Mouse (Mus musculus) colon, adult 2 months (tissue): ENCODE measurements around the gene Knl1. TPM values are rescaled to one million over a fixed set of nuclear protein-coding genes. Genes with fewer than 3 reads are reported as not detected.

Experiments used
- polyA plus RNA-seq: library from polyadenylated mRNA; depleted of rRNA; stranded (reverse); fragments of >200 nt; gene quantifications from 2 replicates; pipeline ENCODE4 v1.2.3, GENCODE M21; 2012; rRNA removed

Gene Knl1
- 0.27 and 0.31 TPM in 2 replicates for polyA plus RNA-seq

DNA sequence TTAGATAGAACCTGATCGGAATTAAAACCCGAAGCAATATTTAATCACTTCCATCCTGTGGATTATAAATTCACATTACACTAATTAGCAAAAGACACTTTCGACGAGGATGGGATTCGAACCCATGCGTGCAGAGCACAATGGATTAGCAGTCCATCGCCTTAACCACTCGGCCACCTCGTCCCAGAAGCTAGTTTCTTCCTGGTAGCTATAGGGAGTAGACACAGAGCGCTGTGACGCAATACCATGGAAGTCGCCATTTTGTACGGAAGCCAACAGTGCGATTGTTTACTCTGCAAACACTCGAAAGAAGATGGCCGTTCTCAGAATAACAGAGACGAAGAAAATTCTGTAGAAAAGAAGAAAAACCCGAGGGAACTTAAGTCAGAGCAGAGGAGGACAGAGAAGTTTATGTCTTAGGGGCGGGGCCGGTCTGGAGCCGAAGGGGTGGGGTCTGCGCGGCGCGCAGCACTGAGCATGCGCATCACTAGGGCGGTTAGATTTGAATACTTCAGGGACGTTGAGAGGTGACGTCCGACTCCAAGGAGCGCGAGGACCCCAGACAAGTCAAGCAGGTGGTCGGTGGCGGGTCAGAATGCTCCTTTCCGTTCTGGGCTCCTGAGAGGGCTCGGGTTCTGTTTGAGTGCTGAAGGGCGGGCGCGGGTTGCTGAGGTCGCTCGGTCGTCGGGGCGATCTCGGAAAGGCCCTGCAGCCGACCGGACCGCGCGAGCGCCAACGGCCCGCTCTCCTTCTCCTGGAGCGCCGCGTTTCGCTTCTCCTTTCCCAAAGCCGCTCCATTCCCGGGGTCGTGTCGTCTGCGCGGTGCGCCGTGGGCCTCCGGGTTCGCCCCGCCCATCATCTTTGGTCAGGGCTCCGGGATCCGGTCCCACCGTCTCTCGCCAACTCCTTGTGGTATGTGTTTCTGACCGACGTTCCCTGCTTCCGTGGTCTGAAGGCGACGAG lies at the start of gene Knl1:
Knl1 (plus strand) TSS at position 471 of the 963 bp plus-strand sequence.

DNA sequence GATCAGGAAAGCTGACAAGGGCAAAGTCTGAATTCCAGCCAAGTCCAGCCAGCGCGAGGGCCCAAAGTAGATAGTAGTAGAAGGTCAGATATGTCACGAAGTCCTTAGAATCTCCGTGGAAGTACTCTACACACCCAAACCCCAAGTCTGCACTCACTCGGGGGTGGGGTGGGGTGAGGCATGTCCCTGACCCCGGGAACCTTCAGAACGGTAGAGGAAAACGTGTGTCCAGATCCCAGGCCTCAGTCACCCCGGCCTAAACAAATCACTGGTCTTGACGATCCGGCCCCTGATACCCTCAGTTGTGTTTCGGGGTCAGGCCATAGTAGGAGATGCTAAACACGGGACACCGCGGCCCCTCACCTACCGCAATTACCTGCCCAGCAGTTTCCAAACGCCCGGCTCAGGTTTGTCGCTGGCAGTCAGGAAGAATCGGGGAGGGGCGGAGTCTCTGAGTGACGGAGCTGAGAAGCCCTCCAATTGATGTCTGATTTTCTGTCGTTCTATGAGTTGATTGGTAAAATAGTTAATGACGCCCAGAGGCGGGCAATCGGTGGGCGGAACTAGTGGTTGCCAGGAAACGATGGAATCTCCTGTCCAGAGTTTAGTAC lies 17.9 kb upstream of the Knl1 start, which contains the start of gene Ccdc32:
Ccdc32 (minus strand) TSS at position 453 of the 611 bp plus-strand sequence.

DNA sequence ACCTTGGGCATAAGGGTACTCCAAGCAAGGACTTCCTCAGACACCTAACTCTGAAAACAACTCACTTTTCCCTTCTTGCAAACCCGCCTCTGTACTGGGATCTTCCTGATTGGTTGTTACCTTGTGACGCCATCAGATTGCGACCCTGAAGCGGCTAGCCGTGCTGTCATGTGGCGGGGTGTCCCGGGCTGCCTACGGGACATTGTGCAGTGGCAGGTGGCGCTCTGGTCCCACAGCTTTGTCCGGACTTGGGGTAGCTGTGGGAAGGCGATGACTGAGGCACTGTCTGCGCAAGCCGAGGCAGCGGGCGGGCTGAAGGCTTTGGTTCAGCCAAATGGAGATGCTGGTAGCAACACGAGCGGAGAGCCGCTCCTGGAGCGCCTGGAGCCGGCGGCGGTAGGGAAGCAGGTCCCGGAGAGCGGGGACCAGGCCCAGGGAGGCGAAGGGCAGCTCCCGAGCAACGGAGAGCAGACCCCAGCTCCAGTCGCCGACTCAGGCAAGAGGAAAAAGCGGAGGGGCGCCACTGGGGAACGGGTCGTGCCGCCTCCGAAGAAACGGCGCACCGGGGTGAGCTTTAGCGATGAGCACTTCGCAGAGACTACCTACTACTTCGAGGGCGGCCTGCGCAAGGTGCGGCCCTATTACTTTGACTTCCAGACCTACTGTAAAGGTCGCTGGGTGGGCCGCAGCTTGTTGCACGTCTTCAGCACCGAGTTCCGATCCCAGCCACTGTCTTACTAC lies 12.1 kb upstream of the Knl1 start, which contains the start of gene Rpusd2:
Rpusd2 (plus strand) TSS at position 135 of the 741 bp plus-strand sequence.

DNA sequence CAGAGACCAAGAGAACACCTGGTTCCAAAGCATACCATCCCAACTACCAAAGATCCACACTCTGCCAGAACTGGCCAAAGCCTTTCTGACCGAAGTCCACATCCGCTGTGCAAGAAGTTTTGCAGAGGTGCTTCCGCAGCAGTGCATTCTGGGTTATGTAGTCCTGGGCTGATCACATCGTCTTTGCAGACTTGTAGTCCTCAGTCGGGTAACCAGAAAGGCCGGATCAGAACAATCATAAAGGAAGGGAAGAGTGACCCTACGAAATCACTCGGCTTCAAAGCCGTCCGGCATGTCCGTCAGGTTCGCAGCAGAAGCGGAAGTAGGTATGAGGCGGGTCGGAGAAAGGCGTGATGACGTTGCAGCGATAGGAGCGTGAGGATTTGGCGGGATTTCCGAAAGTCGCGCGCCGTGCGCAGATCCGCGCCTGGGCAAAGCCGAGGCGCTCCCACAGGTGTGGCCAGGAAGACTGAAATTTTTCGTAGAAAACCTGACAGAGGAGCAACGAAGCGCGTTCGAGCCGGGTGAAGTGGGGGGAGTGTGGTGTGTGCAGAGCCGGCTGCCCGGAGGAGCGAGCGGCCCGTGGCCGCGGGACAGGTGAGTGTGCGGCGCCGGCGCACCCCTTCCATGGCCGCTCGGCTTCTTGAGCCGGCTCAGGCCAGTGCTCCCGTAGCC lies 65.7 kb downstream of the Knl1 start, which contains the start of gene Rad51:
Rad51 (plus strand) TSS at position 356 of the 675 bp plus-strand sequence.

Other genes starting within 250 kb of the Knl1 start
- 4.5 and 5.5 TPM in 2 replicates for gene Knstrn, start 233.1 kb upstream of the Knl1 start, polyA plus RNA-seq
- 43.7 and 57.2 TPM in 2 replicates for gene Ivd, start 185.2 kb upstream of the Knl1 start, polyA plus RNA-seq
- gene Bahd1, start 146.7 kb upstream of the Knl1 start, polyA plus RNA-seq = 27.5 and 31.1 TPM in 2 replicates
- gene Chst14, start 120.6 kb upstream of the Knl1 start, polyA plus RNA-seq = 7.2 and 7.6 TPM in 2 replicates
- gene Ccdc32, start 17.7 kb upstream of the Knl1 start, polyA plus RNA-seq = 12.2 and 16.1 TPM in 2 replicates
- gene Rpusd2, start 12.3 kb upstream of the Knl1 start, polyA plus RNA-seq = 3.6 and 3.7 TPM in 2 replicates
- 4.4 and 5.0 TPM in 2 replicates for gene Rad51, start 65.7 kb downstream of the Knl1 start, polyA plus RNA-seq
- gene Rmdn3, start 109.9 kb downstream of the Knl1 start, polyA plus RNA-seq = 26.5 and 34.7 TPM in 2 replicates
- 15.7 and 18.9 TPM in 2 replicates for gene Gchfr, start 120.7 kb downstream of the Knl1 start, polyA plus RNA-seq
- gene Gm14137, start 127.4 kb downstream of the Knl1 start, polyA plus RNA-seq = 0.47 and 0.71 TPM in 2 replicates
- gene Zfyve19, start 161.5 kb downstream of the Knl1 start, polyA plus RNA-seq = 42.7 and 54.3 TPM in 2 replicates
- 2.9 and 3.2 TPM in 2 replicates for gene Dnajc17, start 161.7 kb downstream of the Knl1 start, polyA plus RNA-seq
- 144 and 175 TPM in 2 replicates for gene Ppp1r14d, start 182.8 kb downstream of the Knl1 start, polyA plus RNA-seq
- 184 and 201 TPM in 2 replicates for gene Spint1, start 190.2 kb downstream of the Knl1 start, polyA plus RNA-seq
- 1.8 and 3.2 TPM in 2 replicates for gene Rhov, start 224.2 kb downstream of the Knl1 start, polyA plus RNA-seq
- 22.5 and 26.7 TPM in 2 replicates for gene Vps18, start 241.6 kb downstream of the Knl1 start, polyA plus RNA-seq